Mouse (Mus musculus): ENCODE measurements at regions not wholly inside any gene's neighbourhood (a gene's known extent, or its start where the extent isn't known, plus 50 kb on each side); places are given as distances from the start of the nearest gene placed in this dataset.

DNA sequence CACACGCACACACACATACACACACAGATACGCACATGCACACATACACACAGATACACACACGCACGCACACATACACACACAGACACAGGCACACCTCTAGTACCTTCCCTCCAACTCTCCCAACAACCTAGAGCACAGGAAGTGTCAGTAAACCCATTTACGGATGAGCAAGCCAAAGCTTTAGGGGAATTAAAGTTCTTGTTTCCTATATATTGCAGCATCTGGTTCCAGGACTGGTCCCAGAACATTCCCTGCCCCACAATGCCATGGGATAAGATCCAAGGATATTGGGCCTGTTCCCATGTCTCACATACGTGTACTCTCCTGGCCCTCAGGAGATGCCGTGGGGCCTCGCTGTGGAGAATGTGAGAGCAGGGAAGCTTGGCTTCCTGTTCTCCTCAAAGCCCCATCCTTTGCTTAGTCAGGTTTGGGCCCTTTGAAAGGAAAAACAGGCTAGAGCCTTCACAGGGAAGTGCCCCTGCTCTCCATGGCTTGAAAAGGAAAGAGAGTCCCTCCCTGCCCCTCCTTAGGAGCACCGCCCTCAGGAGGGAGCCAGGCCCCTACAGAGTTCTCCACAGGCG, 75.9 kb downstream of the Zfp36l2 start:
- no peak overlapping the region for H3K4me2 ChIP-seq
- no peak overlapping the region for H3K4me3 ChIP-seq (ENCODE audit: low read depth, low read length)
- no peak overlapping the region for H3K27ac ChIP-seq (ENCODE audit: low read depth, low read length)
- no peak overlapping the region for H3K9ac ChIP-seq (ENCODE audit: low read depth, low read length)
- H3K36me3 ChIP-seq (ENCODE audit: control insufficient read depth, insufficient read depth, low read length), result no peaks in the 10 kb centered on the region
- no peaks in the 10 kb centered on the region for H3K27me3 ChIP-seq (ENCODE audit: control insufficient read depth, insufficient read depth, low read length)
- WGBS (ENCODE audit: insufficient replicate concordance), result 77% methylated on average over 10 of the region's 10 CpGs
- H3K9me3 ChIP-seq (replicated peaks; ENCODE audit: control insufficient read depth, low read length), result no peaks in the 10 kb centered on the region
- peaks cover 17% of the 10 kb centered on the region for H3K4me1 ChIP-seq (ENCODE audit: control insufficient read depth, insufficient read depth, low read length)
- no peak for ATAC-seq (replicated peaks; ENCODE audit: insufficient number of reproducible peaks, low FRiP score, low TSS enrichment)

DNA sequence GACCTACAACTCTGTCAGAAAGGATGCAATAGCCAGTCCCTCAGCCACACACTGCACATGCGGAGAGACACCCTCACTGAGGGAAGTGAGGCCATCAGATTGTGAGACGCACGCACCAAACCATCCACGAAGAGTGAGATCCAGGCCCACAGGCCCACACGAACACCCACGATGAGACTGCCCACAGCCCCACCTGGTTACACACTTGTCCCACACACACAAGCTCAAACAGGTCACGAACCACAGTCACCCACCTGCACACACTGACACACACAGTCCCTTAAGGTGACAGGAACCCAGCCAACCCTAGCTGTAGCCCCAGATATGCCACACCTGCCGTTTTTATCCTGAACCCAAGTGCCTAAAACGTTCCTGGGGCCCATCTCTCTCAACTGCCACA, 76.8 kb downstream of the Zfp36l2 start:
- Histone ChIP-seq H3K9me3 (replicated peaks; ENCODE audit: control insufficient read depth, low read length) (no peaks in the 10 kb centered on the region), H3K27ac (ENCODE audit: low read depth, low read length) (no peak overlapping the region), H3K4me3 (ENCODE audit: low read depth, low read length) (no peak overlapping the region), H3K4me1 (ENCODE audit: control insufficient read depth, insufficient read depth, low read length) (peaks cover 14% of the 10 kb centered on the region), H3K4me2 (no peak overlapping the region), H3K27me3 (ENCODE audit: control insufficient read depth, insufficient read depth, low read length) (no peaks in the 10 kb centered on the region), H3K36me3 (ENCODE audit: control insufficient read depth, insufficient read depth, low read length) (no peaks in the 10 kb centered on the region), H3K9ac (ENCODE audit: low read depth, low read length) (no peak overlapping the region)
- no peak for ATAC-seq (replicated peaks; ENCODE audit: insufficient number of reproducible peaks, low FRiP score, low TSS enrichment)
- 81% methylated on average over 9 of the region's 9 CpGs for WGBS (ENCODE audit: insufficient replicate concordance)

DNA sequence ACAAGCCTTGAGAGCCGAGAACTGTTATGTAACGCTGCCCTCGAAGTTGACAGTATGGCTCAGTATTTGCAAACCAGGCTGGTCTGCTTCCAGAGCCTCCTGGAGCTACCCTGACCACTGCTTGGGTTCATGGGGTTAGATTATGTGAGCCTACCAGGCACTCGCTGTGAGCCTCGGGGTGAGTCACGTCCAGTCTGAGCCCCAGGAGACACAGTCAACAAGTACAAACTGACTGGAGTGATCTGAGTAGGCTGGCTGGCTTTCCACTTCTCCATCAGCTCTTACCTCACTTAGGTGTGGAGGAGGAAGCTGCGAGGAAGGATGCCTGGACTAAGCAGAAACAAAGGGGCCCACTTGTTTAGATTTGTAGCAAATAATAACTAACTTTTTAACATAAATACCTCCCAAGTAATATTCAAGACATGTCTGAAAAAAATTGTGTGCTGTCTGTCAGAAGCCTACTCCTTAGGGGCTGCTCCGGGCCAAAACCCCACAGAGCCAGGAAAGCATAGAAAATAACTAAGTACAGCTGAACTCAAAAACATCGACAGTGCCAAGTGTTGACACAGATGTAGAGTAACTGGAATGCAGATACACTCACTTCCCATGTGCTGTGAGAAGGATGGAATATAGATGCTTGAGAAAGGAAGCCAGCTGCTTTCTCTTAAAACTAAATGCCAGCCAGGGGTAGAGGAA, 77.6 kb downstream of the Zfp36l2 start:
- Histone ChIP-seq H3K4me3 (ENCODE audit: low read depth, low read length) (no peak overlapping the region), H3K4me1 (ENCODE audit: control insufficient read depth, insufficient read depth, low read length) (peaks cover 14% of the 10 kb centered on the region), H3K9me3 (replicated peaks; ENCODE audit: control insufficient read depth, low read length) (no peaks in the 10 kb centered on the region), H3K27ac (ENCODE audit: low read depth, low read length) (no peak overlapping the region), H3K27me3 (ENCODE audit: control insufficient read depth, insufficient read depth, low read length) (no peaks in the 10 kb centered on the region), H3K4me2 (no peak overlapping the region), H3K36me3 (ENCODE audit: control insufficient read depth, insufficient read depth, low read length) (no peaks in the 10 kb centered on the region), H3K9ac (ENCODE audit: low read depth, low read length) (no peak overlapping the region)
- WGBS (ENCODE audit: insufficient replicate concordance), result 60% methylated on average over 9 of the region's 9 CpGs
- ATAC-seq (replicated peaks; ENCODE audit: insufficient number of reproducible peaks, low FRiP score, low TSS enrichment), result no peak

DNA sequence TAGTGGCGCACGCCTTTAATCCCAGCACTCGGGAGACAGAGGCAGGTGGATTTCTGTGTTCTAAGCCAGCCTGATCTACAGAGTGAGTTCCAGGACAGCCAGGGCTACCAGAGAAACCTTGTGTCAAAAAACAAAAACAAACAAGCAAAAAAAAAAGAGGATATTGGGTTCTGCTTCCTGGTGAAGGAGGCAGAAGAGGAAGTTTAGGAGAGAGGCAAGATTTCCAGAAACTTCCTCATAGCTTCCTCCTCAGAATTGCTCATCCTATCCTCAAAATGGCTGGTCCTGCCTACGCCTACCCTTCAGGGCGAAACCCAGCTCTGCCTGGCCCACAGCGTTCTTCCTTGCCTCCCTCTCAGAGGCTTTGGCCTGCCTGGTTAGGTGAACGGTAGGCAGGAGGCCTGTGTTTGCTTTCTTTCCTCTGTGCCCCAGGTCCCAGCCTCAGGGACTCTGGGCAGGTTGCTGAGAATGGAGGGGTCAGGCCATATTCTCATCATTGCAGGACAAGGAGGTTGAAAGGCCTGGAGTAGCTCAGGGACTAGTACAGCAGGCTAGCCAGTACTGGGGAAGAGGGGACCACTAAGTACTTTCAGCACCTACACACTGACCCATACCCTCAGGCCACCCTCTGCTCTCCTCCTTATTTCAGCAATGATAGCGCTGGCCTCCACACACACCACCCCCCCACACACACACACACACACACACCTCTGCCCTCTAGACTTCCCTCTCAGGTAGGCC, 79.6 kb downstream of the Zfp36l2 start:
- 81% methylated on average over 8 of the region's 8 CpGs for WGBS (ENCODE audit: insufficient replicate concordance)
- no peak for ATAC-seq (replicated peaks; ENCODE audit: insufficient number of reproducible peaks, low FRiP score, low TSS enrichment)
- H3K4me3 ChIP-seq (ENCODE audit: low read depth, low read length), result no peak overlapping the region
- H3K9ac ChIP-seq (ENCODE audit: low read depth, low read length), result no peak overlapping the region
- no peaks in the 10 kb centered on the region for H3K36me3 ChIP-seq (ENCODE audit: control insufficient read depth, insufficient read depth, low read length)
- no peak overlapping the region for H3K4me2 ChIP-seq
- H3K27ac ChIP-seq (ENCODE audit: low read depth, low read length), result no peak overlapping the region
- no peaks in the 10 kb centered on the region for H3K27me3 ChIP-seq (ENCODE audit: control insufficient read depth, insufficient read depth, low read length)
- no peaks in the 10 kb centered on the region for H3K9me3 ChIP-seq (replicated peaks; ENCODE audit: control insufficient read depth, low read length)
- H3K4me1 ChIP-seq (ENCODE audit: control insufficient read depth, insufficient read depth, low read length), result peaks cover 22% of the 10 kb centered on the region

DNA sequence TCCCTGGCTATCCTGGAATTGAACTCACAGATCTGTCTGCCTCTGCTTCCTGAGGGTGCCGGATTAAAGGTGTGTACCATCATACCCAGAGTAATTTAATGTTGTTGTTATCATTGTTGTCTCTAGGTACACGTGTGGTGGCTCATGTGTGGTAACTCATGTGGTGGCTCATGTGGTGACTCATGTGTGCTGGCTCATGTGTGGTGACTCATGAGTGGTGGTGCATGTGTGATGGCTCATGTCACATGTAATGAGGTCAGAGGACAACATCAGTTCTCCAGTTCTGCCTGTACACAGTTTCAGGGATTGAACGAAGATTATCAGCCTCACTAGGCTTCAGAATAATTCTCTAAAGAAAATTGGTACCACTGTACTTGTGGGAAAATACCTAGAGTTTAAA, 80.2 kb downstream of the Zfp36l2 start:
- Histone ChIP-seq H3K9ac (ENCODE audit: low read depth, low read length) (no peak overlapping the region), H3K9me3 (replicated peaks; ENCODE audit: control insufficient read depth, low read length) (no peaks in the 10 kb centered on the region), H3K36me3 (ENCODE audit: control insufficient read depth, insufficient read depth, low read length) (no peaks in the 10 kb centered on the region), H3K4me3 (ENCODE audit: low read depth, low read length) (no peak overlapping the region), H3K4me1 (ENCODE audit: control insufficient read depth, insufficient read depth, low read length) (peaks cover 20% of the 10 kb centered on the region), H3K27ac (ENCODE audit: low read depth, low read length) (no peak overlapping the region), H3K27me3 (ENCODE audit: control insufficient read depth, insufficient read depth, low read length) (no peaks in the 10 kb centered on the region), H3K4me2 (no peak overlapping the region)
- WGBS (ENCODE audit: insufficient replicate concordance), result 76% methylated on average over 3 of the region's 3 CpGs
- no peak for ATAC-seq (replicated peaks; ENCODE audit: insufficient number of reproducible peaks, low FRiP score, low TSS enrichment)

DNA sequence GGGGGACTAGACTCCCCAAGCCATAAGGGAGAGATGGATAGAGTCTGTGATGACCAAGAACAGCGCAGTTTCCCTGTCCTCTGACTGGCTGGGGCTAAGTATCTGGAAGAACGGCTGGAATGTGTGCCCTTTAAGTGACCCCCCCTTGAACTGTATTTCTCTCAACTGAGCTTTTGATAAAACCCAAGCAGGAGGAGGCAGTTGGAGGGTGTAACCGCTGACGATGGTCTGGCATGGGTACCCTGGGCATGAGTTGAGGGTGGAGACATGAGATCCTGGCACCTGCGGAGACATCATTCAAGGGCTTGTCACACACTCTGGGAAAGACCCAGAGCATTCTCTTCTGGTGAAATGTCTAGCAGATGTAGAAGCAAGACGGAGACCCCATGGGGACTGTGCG, 83.5 kb downstream of the Zfp36l2 start:
- no peak overlapping the region for H3K4me3 ChIP-seq (ENCODE audit: low read depth, low read length)
- no peak overlapping the region for H3K27ac ChIP-seq (ENCODE audit: low read depth, low read length)
- H3K4me2 ChIP-seq, result peak overlapping the region; percentile 19; the same call in 1 of the 2 replicates
- H3K27me3 ChIP-seq (ENCODE audit: control insufficient read depth, insufficient read depth, low read length), result no peaks in the 10 kb centered on the region
- H3K36me3 ChIP-seq (ENCODE audit: control insufficient read depth, insufficient read depth, low read length), result no peaks in the 10 kb centered on the region
- no peaks in the 10 kb centered on the region for H3K9me3 ChIP-seq (replicated peaks; ENCODE audit: control insufficient read depth, low read length)
- ATAC-seq (replicated peaks; ENCODE audit: insufficient number of reproducible peaks, low FRiP score, low TSS enrichment), result 0 out of 2 replicates have a peak, but pooled peaks have one; percentile 27
- H3K9ac ChIP-seq (ENCODE audit: low read depth, low read length), result no peak overlapping the region
- 39% methylated on average over 7 of the region's 7 CpGs for WGBS (ENCODE audit: insufficient replicate concordance)
- H3K4me1 ChIP-seq (ENCODE audit: control insufficient read depth, insufficient read depth, low read length), result peaks cover 12% of the 10 kb centered on the region

DNA sequence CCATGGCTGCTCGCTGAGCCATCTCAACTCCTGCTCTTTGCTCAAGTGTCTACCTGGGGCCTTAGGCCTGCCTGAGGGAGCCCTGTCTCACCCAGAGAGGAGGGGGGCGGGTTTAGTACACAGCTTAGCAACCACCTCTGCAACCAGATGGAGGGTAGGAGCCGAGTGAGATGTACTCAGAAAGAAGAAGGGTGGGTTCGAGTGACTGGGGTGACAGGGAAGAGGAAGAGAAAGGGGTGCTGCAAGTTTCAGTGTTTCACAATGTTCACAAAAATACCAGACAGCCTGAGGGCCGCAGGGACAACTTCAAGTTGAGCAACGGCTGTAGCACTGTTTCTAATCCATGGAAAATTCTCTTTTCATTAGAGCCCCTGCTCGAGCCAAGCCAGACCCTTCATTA, 84.4 kb downstream of the Zfp36l2 start:
- Histone ChIP-seq H3K4me3 (ENCODE audit: low read depth, low read length) (no peak overlapping the region), H3K9ac (ENCODE audit: low read depth, low read length) (no peak overlapping the region), H3K27ac (ENCODE audit: low read depth, low read length) (no peak overlapping the region), H3K27me3 (ENCODE audit: control insufficient read depth, insufficient read depth, low read length) (no peaks in the 10 kb centered on the region), H3K4me2 (no peak overlapping the region), H3K36me3 (ENCODE audit: control insufficient read depth, insufficient read depth, low read length) (no peaks in the 10 kb centered on the region), H3K4me1 (ENCODE audit: control insufficient read depth, insufficient read depth, low read length) (peaks cover 12% of the 10 kb centered on the region), H3K9me3 (replicated peaks; ENCODE audit: control insufficient read depth, low read length) (no peaks in the 10 kb centered on the region)
- 81% methylated on average over 7 of the region's 7 CpGs for WGBS (ENCODE audit: insufficient replicate concordance)
- no peak for ATAC-seq (replicated peaks; ENCODE audit: insufficient number of reproducible peaks, low FRiP score, low TSS enrichment)

DNA sequence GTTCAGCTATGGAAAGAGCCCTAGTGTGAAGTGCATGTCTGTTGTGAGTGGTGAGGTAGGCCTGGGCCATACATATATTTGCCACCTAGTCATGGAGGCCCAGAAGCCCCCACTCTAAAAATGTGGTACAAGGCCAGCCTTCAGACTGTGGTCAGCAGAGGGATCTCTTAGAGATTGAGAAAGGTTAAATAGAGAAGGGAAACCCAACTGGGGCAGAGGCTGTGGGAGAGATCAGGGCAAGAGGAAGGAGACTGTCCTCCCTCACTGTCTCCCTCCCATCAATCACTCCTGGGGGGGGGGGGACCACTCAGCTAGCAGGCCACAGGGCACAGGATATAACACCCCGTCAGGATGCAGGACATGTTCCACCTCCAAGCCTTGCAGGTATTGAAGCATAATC, 86.1 kb downstream of the Zfp36l2 start:
- ATAC-seq (replicated peaks; ENCODE audit: insufficient number of reproducible peaks, low FRiP score, low TSS enrichment), result no peak
- no peak overlapping the region for H3K4me2 ChIP-seq
- no peaks in the 10 kb centered on the region for H3K9me3 ChIP-seq (replicated peaks; ENCODE audit: control insufficient read depth, low read length)
- peaks cover 6% of the 10 kb centered on the region; the same call in 1 of the 2 replicates for H3K27me3 ChIP-seq (ENCODE audit: control insufficient read depth, insufficient read depth, low read length)
- 80% methylated on average over 1 of the region's 1 CpGs for WGBS (ENCODE audit: insufficient replicate concordance)
- H3K36me3 ChIP-seq (ENCODE audit: control insufficient read depth, insufficient read depth, low read length), result no peaks in the 10 kb centered on the region
- no peak overlapping the region for H3K9ac ChIP-seq (ENCODE audit: low read depth, low read length)
- H3K4me1 ChIP-seq (ENCODE audit: control insufficient read depth, insufficient read depth, low read length), result peaks cover 17% of the 10 kb centered on the region
- H3K27ac ChIP-seq (ENCODE audit: low read depth, low read length), result no peak overlapping the region
- H3K4me3 ChIP-seq (ENCODE audit: low read depth, low read length), result no peak overlapping the region
